Mouse (Mus musculus): ENCODE measurements around the gene Mbip.

DNA sequence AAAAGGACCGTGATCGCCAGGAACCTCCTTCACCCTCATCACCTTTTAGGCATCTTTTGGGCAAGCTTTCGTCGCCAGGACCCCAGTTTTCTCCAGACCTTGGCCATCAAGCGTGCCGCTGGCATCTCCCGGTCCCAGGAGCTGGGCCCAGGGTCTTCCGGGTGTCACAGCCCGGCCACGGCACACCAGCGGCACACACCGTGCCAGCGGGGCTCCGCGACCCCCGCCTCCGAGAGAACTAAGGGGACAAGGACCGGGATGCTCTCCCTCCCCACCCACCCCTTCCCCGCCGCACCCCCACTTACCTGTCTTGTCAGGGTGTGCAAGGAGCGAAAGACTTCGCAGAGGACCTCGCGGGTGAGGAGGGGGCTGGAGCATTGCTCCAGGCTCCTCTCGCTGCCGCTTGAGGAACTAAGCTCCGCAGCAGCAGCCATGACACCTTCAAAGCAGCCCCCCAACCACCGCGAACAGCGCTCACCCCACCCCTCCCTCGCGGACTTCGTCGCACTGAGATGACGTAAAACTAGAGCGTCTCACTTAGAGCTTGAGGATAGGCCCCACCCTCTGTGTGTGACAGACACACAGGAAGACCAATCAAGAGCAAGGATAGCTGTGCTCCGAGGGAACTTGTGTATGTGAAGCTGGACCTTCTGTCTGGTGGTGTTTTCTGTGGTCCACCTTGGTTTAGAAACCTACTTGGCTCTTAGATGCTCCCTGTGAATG lies at the start of gene Mbip:
- TF ChIP-seq GATA1 (IDR thresholded peaks at IDR 0.05; ENCODE audit: low read length) (no peak), TAL1 (IDR thresholded peaks at IDR 0.05; ENCODE audit: low read length) (no peak)

Measured in erythroblast, embryonic 14.5 days (primary cell).